Mouse (Mus musculus): ENCODE measurements around the gene Itm2c.

GRCm38 (mm10) chr1:85864383-85864782 lies 29.7 kb upstream of the Itm2c start:
- TF ChIP-seq CTCF (IDR thresholded peaks at IDR 0.05; ENCODE audit: low read depth) (no peak), EP300 (IDR thresholded peaks at IDR 0.05; ENCODE audit: low read depth) (no peak)

Data from liver, embryonic 14.5 days (tissue).